Mouse (Mus musculus): ENCODE measurements around the gene Pfkfb3. TPM values are rescaled to one million over a fixed set of nuclear protein-coding genes. Genes with fewer than 3 reads are reported as not detected.

The Pfkfb3 gene
- polyA plus RNA-seq, 1 experiment from 2014 or later = 23.4 TPM

- no peak for ATAC-seq
- H3K27ac ChIP-seq = no peak overlapping the region
- H3K4me2 ChIP-seq (replicated peaks) = no peak overlapping the region
- no peaks in the 10 kb centered on the region for H3K36me3 ChIP-seq
- no peak overlapping the region for H3K4me3 ChIP-seq (replicated peaks)
- H3K9ac ChIP-seq (replicated peaks) = no peak overlapping the region
- no peaks in the 10 kb centered on the region for H3K4me1 ChIP-seq (replicated peaks)
- 79% methylated on average over 2 of the region's 2 CpGs for WGBS
- H3K9me3 ChIP-seq = no peaks in the 10 kb centered on the region; the same call in 1 of the 2 replicates
- no peaks in the 10 kb centered on the region for H3K27me3 ChIP-seq
These were observed 130.5 kb downstream of the Pfkfb3 start for GRCm38 (mm10) chr2:11423421-11423820.

GRCm38 (mm10) chr2:11422384-11422783 is 131.5 kb downstream of the Pfkfb3 start:
- no peak overlapping the region for H3K27ac ChIP-seq
- WGBS = 85% methylated on average over 3 of the region's 3 CpGs
- no peak overlapping the region for H3K4me2 ChIP-seq (replicated peaks)
- no peaks in the 10 kb centered on the region for H3K36me3 ChIP-seq
- H3K27me3 ChIP-seq = no peaks in the 10 kb centered on the region
- ATAC-seq = no peak
- no peak overlapping the region for H3K4me3 ChIP-seq (replicated peaks)
- H3K9ac ChIP-seq (replicated peaks) = no peak overlapping the region
- H3K4me1 ChIP-seq (replicated peaks) = no peaks in the 10 kb centered on the region
- no peaks in the 10 kb centered on the region; the same call in 1 of the 2 replicates for H3K9me3 ChIP-seq

Other genes with a start within 250 kb of the Pfkfb3 start
- gene Rbm17, start 50.1 kb upstream of the Pfkfb3 start, polyA plus RNA-seq (2015; fragmentation: Nextera tagmentation; extraction: Ambion mirVana) = 140 and 146 TPM in 2 replicates
- gene Gm17490, start 72.2 kb upstream of the Pfkfb3 start, polyA plus RNA-seq (2015; fragmentation: Nextera tagmentation; extraction: Ambion mirVana) = not detected in 2 replicates
- gene Il2ra, start 88.7 kb upstream of the Pfkfb3 start, polyA plus RNA-seq (2015; fragmentation: Nextera tagmentation; extraction: Ambion mirVana) = 0.16 TPM in 1 of 2 replicates, not detected in the other
- gene Il15ra, start 151.2 kb upstream of the Pfkfb3 start, polyA plus RNA-seq (2015; fragmentation: Nextera tagmentation; extraction: Ambion mirVana) = 1.1 and 1.3 TPM in 2 replicates
- gene Fbh1, start 223.5 kb upstream of the Pfkfb3 start, polyA plus RNA-seq (2015; fragmentation: Nextera tagmentation; extraction: Ambion mirVana) = 132 and 133 TPM in 2 replicates
- 56.6 and 59.8 TPM in 2 replicates for gene Ankrd16, start 223.8 kb upstream of the Pfkfb3 start, polyA plus RNA-seq (2015; fragmentation: Nextera tagmentation; extraction: Ambion mirVana)